Comparison of ENCODE assay signal across 7 mouse cellular contexts in genomic region chrX:7670390-7670881, GRCm38 (mm10). TPM values are rescaled to one million over a fixed set of nuclear protein-coding genes. Genes with fewer than 3 reads are reported as not detected.
A peak's percentile ranks its signal among the peaks of the same experiment; 100 is the strongest.
DNase-seq lines count a peak whose midpoint lies in the region; ATAC-seq and TF ChIP-seq lines count a peak whose summit lies in the region.

No protein-coding gene starts in this region.

- no peaks in the 10 kb centered on the region for H3K27me3 ChIP-seq in MEL (ENCODE audit: control insufficient read depth in 1 of 2, insufficient read depth in 2 of 2, low read length in 2 of 2)
- H3K27me3 ChIP-seq in forebrain, embryonic 11.5 days (ENCODE audit: control insufficient read depth, insufficient read depth, low read length) = no peaks in the 10 kb centered on the region

- H3K36me3 ChIP-seq in MEL (ENCODE audit: control insufficient read depth in 1 of 2, insufficient read depth in 2 of 2, low read length in 2 of 2) = peaks cover 0 to 22% of the 10 kb centered on the region in 2 experiments; a peak in 2 of 4 replicates
- H3K36me3 ChIP-seq in forebrain, embryonic 11.5 days (ENCODE audit: control insufficient read depth, insufficient read depth, low read length) = no peaks in the 10 kb centered on the region

- H3K4me3 ChIP-seq in MEL (ENCODE audit: control insufficient read depth in 1 of 2, insufficient read depth in 1 of 2, low read depth in 2 of 2, low read length in 2 of 2) = peak overlapping the region; percentile 65 to 79
- peak overlapping the region; percentile 40 for H3K4me3 ChIP-seq in forebrain, embryonic 11.5 days (ENCODE audit: low read depth, low read length)

- peak overlapping the region; percentile 51 for H3K4me2 ChIP-seq in forebrain, embryonic 11.5 days (ENCODE audit: low read depth, low read length, severe bottlenecking)

- no peak for TF ChIP-seq RAD21 in MEL (IDR thresholded peaks at IDR 0.05; ENCODE audit: low read depth, low read length)

- intact Hi-C loops in heart, postnatal 36 days (cut with DNase I) = no loop called here
- intact Hi-C loops in left cerebral cortex, postnatal 4 days (cut with DNase I) = no loop called here

- peak; percentile 87 for ATAC-seq in forebrain, embryonic 11.5 days (replicated peaks; ENCODE audit: low FRiP score)
- ATAC-seq in megakaryocyte-erythroid progenitor cell, adult 5-6 weeks (replicated peaks; ENCODE audit: low FRiP score, low TSS enrichment, poor library complexity, severe bottlenecking) = peak; percentile 48

- TF ChIP-seq POLR2A in MEL (IDR thresholded peaks at IDR 0.05; ENCODE audit: control insufficient read depth in 1 of 2, insufficient read depth in 1 of 2, low read depth in 1 of 2, low read length in 2 of 2, poor library complexity in 1 of 2) = no peak

- H3K4me1 ChIP-seq in MEL (ENCODE audit: control insufficient read depth in 1 of 2, insufficient read depth in 2 of 2, low read length in 2 of 2) = peaks cover 11 to 25% of the 10 kb centered on the region in 2 experiments
- no peaks in the 10 kb centered on the region for H3K4me1 ChIP-seq in forebrain, embryonic 11.5 days (replicated peaks; ENCODE audit: control insufficient read depth, insufficient read depth, low read length)

- H3K9ac ChIP-seq in MEL (ENCODE audit: control insufficient read depth, low read depth, low read length, poor library complexity, severe bottlenecking) = peak overlapping the region; percentile 74
- peak overlapping the region; percentile 48 for H3K9ac ChIP-seq in forebrain, embryonic 11.5 days (ENCODE audit: low read length)

- peaks cover 5% of the 10 kb centered on the region; the same call in 1 of the 2 replicates for H3K79me2 ChIP-seq in MEL (ENCODE audit: control insufficient read depth, insufficient read depth, low read length, poor library complexity)

- H3K9me3 ChIP-seq in MEL (replicated peaks; ENCODE audit: insufficient read depth, low read length) = no peaks in the 10 kb centered on the region
- H3K9me3 ChIP-seq in forebrain, embryonic 11.5 days (ENCODE audit: control insufficient read depth, low read length) = no peaks in the 10 kb centered on the region

- WGBS in forebrain, embryonic 11.5 days = 25% methylated on average over 18 of the region's 19 CpGs

- H3K27ac ChIP-seq in MEL (ENCODE audit: control insufficient read depth, low read depth, low read length) = peak overlapping the region; percentile 75
- H3K27ac ChIP-seq in forebrain, embryonic 11.5 days (ENCODE audit: low read depth, low read length) = 0 out of 2 replicates have a peak overlapping the region, but pooled peaks have one; percentile 6

- TF ChIP-seq CTCF in MEL (IDR thresholded peaks at IDR 0.05 in 2 of 3, conservative IDR thresholded peaks at IDR 0.05 in 1 of 3; ENCODE audit: control insufficient read depth in 1 of 3, insufficient read depth in 1 of 3, low read depth in 2 of 3, low read length in 3 of 3, poor library complexity in 1 of 3, severe bottlenecking in 1 of 3) = no peak

- DNase-seq in MEL (ENCODE audit: low read depth, low spot score) = peak; percentile 89
- DNase-seq in adrenal gland, postnatal 25 days = peak; percentile 77
- peak; percentile 74 for DNase-seq in forebrain, embryonic 11.5 days (ENCODE audit: low spot score)
- peak; percentile 77 to 79 for DNase-seq in heart, postnatal 36 days
- DNase-seq in left cerebral cortex, postnatal 4 days = peak; percentile 75
- peak; percentile 56 to 66 for DNase-seq in spleen, adult 18-20 months

- TF ChIP-seq EP300 in MEL (IDR thresholded peaks at IDR 0.05; ENCODE audit: low read depth in 1 of 2, low read length in 2 of 2) = no peak; a peak in 1 of 4 replicates

TF ChIP-seq in MEL, 35 proteins besides CTCF, POLR2A, EP300 and RAD21 (continues in another document):
- TF ChIP-seq E2F4 (IDR thresholded peaks at IDR 0.05; ENCODE audit: borderline replicate concordance, low read depth, low read length) (peak; percentile 58; the same call in 1 of the 2 replicates), POLR2AphosphoS2 (IDR thresholded peaks at IDR 0.05; ENCODE audit: low read length) (no peak), MXI1 (IDR thresholded peaks at IDR 0.05; ENCODE audit: low read depth, low read length) (peak; percentile 81), ETS1 (IDR thresholded peaks at IDR 0.05; ENCODE audit: low read depth, low read length) (no peak; the same call in 1 of the 2 replicates), ELF1 (IDR thresholded peaks at IDR 0.05; ENCODE audit: low read depth, low read length) (no peak), MAFK (IDR thresholded peaks at IDR 0.05; ENCODE audit: borderline replicate concordance, low read depth, low read length) (no peak), UBTF (IDR thresholded peaks at IDR 0.05; ENCODE audit: borderline replicate concordance, insufficient read depth, low read depth, low read length) (no peak), CHD1 (IDR thresholded peaks at IDR 0.05; ENCODE audit: low read depth, low read length) (no peak), NRF1 (IDR thresholded peaks at IDR 0.05; ENCODE audit: insufficient read depth, low read depth, low read length, poor library complexity, severe bottlenecking) (no peak), TBP (IDR thresholded peaks at IDR 0.05; ENCODE audit: low read depth, low read length) (no peak; the same call in 1 of the 2 replicates), ZMIZ1 (IDR thresholded peaks at IDR 0.05; ENCODE audit: low read depth, low read length) (no peak), NELFE (IDR thresholded peaks at IDR 0.05; ENCODE audit: low read depth, low read length) (0 out of 2 replicates have a peak, but pooled peaks have one; percentile 4), MAX (IDR thresholded peaks at IDR 0.05; ENCODE audit: low read length) (peak; percentile 13; the same call in 1 of the 2 replicates), USF1 (IDR thresholded peaks at IDR 0.05; ENCODE audit: low read depth, low read length) (no peak), MYC (IDR thresholded peaks at IDR 0.05; ENCODE audit: low read depth, low read length) (no peak), ZC3H11A (IDR thresholded peaks at IDR 0.05; ENCODE audit: low read depth, low read length) (no peak), JUND (IDR thresholded peaks at IDR 0.05; ENCODE audit: low read depth, low read length) (no peak)

RNA-seq across cellular contexts. Expression of gene Plp2, which starts 0.8 kb away (rescaled TPM):
- total RNA-seq in MEL (2012; rRNA removed) = 95.7 and 148 TPM in 2 replicates
- polyA plus RNA-seq in MEL (2012; ENCODE audit: insufficient read depth in 1 of 2, insufficient read length in 2 of 2, low read depth in 1 of 2, low replicate concordance in 2 of 2, missing spikeins in 1 of 2) = 100 to 1,000 TPM; 163 to 407 TPM
- 62.4 and 70.9 TPM in 2 replicates for total RNA-seq in adrenal gland, postnatal 25 days (2021)
- polyA plus RNA-seq in forebrain, embryonic 11.5 days (2014; fragmentation: Nextera tagmentation; extraction: Ambion mirVana) = 54.0 and 64.5 TPM in 2 replicates
- total RNA-seq in heart, postnatal 36 days (2021) = 10 to 100 TPM; 48.4 to 62.1 TPM
- total RNA-seq in left cerebral cortex, postnatal 4 days (2021) = 10 to 100 TPM; 19.3 to 26.5 TPM
- total RNA-seq in megakaryocyte-erythroid progenitor cell, adult 5-6 weeks (2014; fragmentation: Nextera tagmentation) = 82.2 and 98.3 TPM in 2 replicates
- 26.5 and 29.9 TPM in 2 replicates for total RNA-seq in megakaryocyte-erythroid progenitor cell, adult 5-6 weeks (2017)

RNA-seq across cellular contexts. Expression of gene Magix, which starts 10.6 kb away (rescaled TPM):
- total RNA-seq in MEL (2012; rRNA removed) = 0.15 and 0.20 TPM in 2 replicates
- under 1 TPM in 1 of 2 experiments, not detected in 1; 0.33 TPM for polyA plus RNA-seq in MEL (2012; ENCODE audit: insufficient read depth in 1 of 2, insufficient read length in 2 of 2, low read depth in 1 of 2, low replicate concordance in 2 of 2, missing spikeins in 1 of 2)
- total RNA-seq in adrenal gland, postnatal 25 days (2021) = 0.52 and 0.86 TPM in 2 replicates
- polyA plus RNA-seq in forebrain, embryonic 11.5 days (2014; fragmentation: Nextera tagmentation; extraction: Ambion mirVana) = 0.47 TPM in 1 of 2 replicates, not detected in the other
- 10 to 100 TPM; 25.2 to 33.2 TPM for total RNA-seq in heart, postnatal 36 days (2021)
- under 1 TPM; 0.22 to 0.38 TPM for total RNA-seq in left cerebral cortex, postnatal 4 days (2021)
- 0.17 TPM in 1 of 2 replicates, not detected in the other for total RNA-seq in megakaryocyte-erythroid progenitor cell, adult 5-6 weeks (2014; fragmentation: Nextera tagmentation)
- not detected in 2 replicates for total RNA-seq in megakaryocyte-erythroid progenitor cell, adult 5-6 weeks (2017)

RNA-seq across cellular contexts. Expression of gene Prickle3, which starts 13.4 kb away (rescaled TPM):
- 1.2 TPM in 2 replicates for total RNA-seq in MEL (2012; rRNA removed)
- polyA plus RNA-seq in MEL (2012; ENCODE audit: insufficient read depth in 1 of 2, insufficient read length in 2 of 2, low read depth in 1 of 2, low replicate concordance in 2 of 2, missing spikeins in 1 of 2) = 1 to 10 TPM in 1 of 2 experiments, not detected in 1; 3.3 TPM
- 17.9 and 20.0 TPM in 2 replicates for total RNA-seq in adrenal gland, postnatal 25 days (2021)
- 2.6 and 2.9 TPM in 2 replicates for polyA plus RNA-seq in forebrain, embryonic 11.5 days (2014; fragmentation: Nextera tagmentation; extraction: Ambion mirVana)
- 10 to 100 TPM; 17.0 to 26.0 TPM for total RNA-seq in heart, postnatal 36 days (2021)
- 1 to 10 TPM; 1.4 to 1.9 TPM for total RNA-seq in left cerebral cortex, postnatal 4 days (2021)
- 4.7 and 7.8 TPM in 2 replicates for total RNA-seq in megakaryocyte-erythroid progenitor cell, adult 5-6 weeks (2014; fragmentation: Nextera tagmentation)
- 0.99 and 1.7 TPM in 2 replicates for total RNA-seq in megakaryocyte-erythroid progenitor cell, adult 5-6 weeks (2017)

RNA-seq across cellular contexts. Expression of gene Gpkow, which starts 26.5 kb away (rescaled TPM):
- 23.0 and 23.4 TPM in 2 replicates for total RNA-seq in MEL (2012; rRNA removed)
- polyA plus RNA-seq in MEL (2012; ENCODE audit: insufficient read depth in 1 of 2, insufficient read length in 2 of 2, low read depth in 1 of 2, low replicate concordance in 2 of 2, missing spikeins in 1 of 2) = 100 to 1,000 TPM in 1 of 2 experiments, 10 to 100 TPM in 1; 37.0 to 539 TPM
- total RNA-seq in adrenal gland, postnatal 25 days (2021) = 50.4 and 54.9 TPM in 2 replicates
- polyA plus RNA-seq in forebrain, embryonic 11.5 days (2014; fragmentation: Nextera tagmentation; extraction: Ambion mirVana) = 44.6 and 47.0 TPM in 2 replicates
- total RNA-seq in heart, postnatal 36 days (2021) = 10 to 100 TPM; 19.1 to 21.4 TPM
- 10 to 100 TPM; 39.0 to 42.0 TPM for total RNA-seq in left cerebral cortex, postnatal 4 days (2021)
- total RNA-seq in megakaryocyte-erythroid progenitor cell, adult 5-6 weeks (2014; fragmentation: Nextera tagmentation) = 28.3 and 53.3 TPM in 2 replicates
- total RNA-seq in megakaryocyte-erythroid progenitor cell, adult 5-6 weeks (2017) = 20.6 and 31.1 TPM in 2 replicates

RNA-seq across cellular contexts. Expression of gene Syp, which starts 32.2 kb away (rescaled TPM):
- 0.54 and 0.56 TPM in 2 replicates for total RNA-seq in MEL (2012; rRNA removed)
- polyA plus RNA-seq in MEL (2012; ENCODE audit: insufficient read depth in 1 of 2, insufficient read length in 2 of 2, low read depth in 1 of 2, low replicate concordance in 2 of 2, missing spikeins in 1 of 2) = 1 to 10 TPM in 1 of 2 experiments, not detected in 1; 2.3 TPM
- 28.5 and 34.6 TPM in 2 replicates for total RNA-seq in adrenal gland, postnatal 25 days (2021)
- 12.3 and 12.6 TPM in 2 replicates for polyA plus RNA-seq in forebrain, embryonic 11.5 days (2014; fragmentation: Nextera tagmentation; extraction: Ambion mirVana)
- total RNA-seq in heart, postnatal 36 days (2021) = 1 to 10 TPM; 1.0 to 2.6 TPM
- total RNA-seq in left cerebral cortex, postnatal 4 days (2021) = 100 to 1,000 TPM; 573 to 717 TPM
- total RNA-seq in megakaryocyte-erythroid progenitor cell, adult 5-6 weeks (2014; fragmentation: Nextera tagmentation) = 0.52 TPM in 1 of 2 replicates, not detected in the other
- 0.72 TPM in 1 of 2 replicates, not detected in the other for total RNA-seq in megakaryocyte-erythroid progenitor cell, adult 5-6 weeks (2017)

Comparison
In these comparisons a context has a peak if more than half of its experiments do, and no peak if none do; other contexts are left out.
1. Peak in every context shown above with its lines: DNase-seq, ATAC-seq, H3K4me3 ChIP-seq and H3K27ac ChIP-seq.
2. RNA of gene Magix, which starts 10.6 kb away (total RNA-seq): 25.2 to 33.2 TPM in heart, postnatal 36 days; 0.52 to 0.86 TPM in adrenal gland, postnatal 25 days, 0.22 to 0.38 TPM in left cerebral cortex, postnatal 4 days, 0.17 TPM in megakaryocyte-erythroid progenitor cell, adult 5-6 weeks and 0.15 to 0.20 TPM in MEL; every median in the first group is over 10 times any median in the second.